Mouse (Mus musculus) CD4-positive helper T cell, adult 2 months (primary cell): ENCODE data around the gene 9530053A07Rik.
"Not testable (repeated sequence)": the region's sequence is repeated elsewhere in the genome, so short reads cannot be mapped to it uniquely, and the experiment has no call there.

Experiments used
- DNase-seq: peaks from one replicate; pipeline ENCODE4 v3.0.0-alpha.2; 2012; ENCODE audit warnings: low read depth, missing footprints, low spot score

9530053A07Rik gene

DNA sequence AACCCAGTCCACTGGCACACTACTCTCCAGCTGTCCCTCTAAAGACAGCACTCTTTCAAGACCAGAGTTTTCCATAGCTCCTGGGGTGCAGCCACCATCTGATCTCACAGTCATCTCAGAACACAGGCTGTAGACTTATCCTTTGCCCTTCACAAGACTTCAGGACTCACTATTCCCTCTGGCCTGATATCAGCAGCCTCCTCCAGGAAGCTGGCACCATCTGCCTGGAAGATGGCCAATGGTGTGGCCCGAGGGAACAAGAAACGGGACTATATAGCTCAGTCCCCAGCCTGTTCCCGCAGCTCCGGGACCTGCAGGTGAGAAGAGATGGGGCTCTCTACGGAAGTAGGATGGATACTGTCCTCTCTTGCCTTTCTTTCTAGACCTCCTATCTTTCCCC, at the start of gene 9530053A07Rik:
TSS of gene 9530053A07Rik (plus strand) at position 301 of the 400 bp plus-strand sequence.
- DNase-seq: no peak

DNA sequence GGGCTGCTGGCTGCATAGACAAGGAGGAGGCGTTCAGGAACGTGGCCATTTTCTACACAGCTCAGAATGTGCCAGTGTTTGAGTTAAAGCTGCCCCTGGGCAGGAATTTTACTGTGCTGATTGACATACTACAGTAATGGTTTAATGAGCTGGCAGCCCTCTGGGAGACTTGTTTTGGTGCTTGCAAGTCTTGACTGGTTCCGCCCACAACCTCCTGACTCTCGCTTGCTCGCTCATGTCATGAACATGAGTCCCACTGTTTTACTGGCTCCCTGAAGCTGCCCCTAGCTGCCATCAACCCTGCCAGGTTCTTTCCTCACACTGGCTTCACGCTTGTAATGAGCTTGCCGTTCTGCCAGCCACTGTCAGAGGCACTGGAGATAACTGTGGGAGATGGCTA, 45.1 kb upstream of the 9530053A07Rik start:
- no peak for DNase-seq

DNA sequence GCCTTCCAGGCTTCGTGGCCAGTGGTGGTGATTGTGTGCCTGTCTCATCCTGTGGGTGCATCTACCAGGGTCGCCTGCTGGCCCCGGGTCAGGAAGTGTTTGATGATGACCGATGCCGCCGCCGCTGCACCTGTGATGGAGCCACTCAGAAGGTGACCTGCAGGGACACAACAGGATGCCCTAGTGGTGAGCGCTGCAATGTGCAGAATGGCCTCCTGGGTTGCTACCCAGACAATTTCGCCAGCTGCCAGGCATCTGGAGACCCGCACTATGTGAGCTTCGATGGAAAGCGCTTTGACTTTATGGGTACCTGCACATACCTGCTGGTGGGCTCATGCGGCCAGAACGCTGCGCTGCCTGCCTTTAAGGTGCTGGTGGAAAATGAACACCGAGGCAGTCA, 43.0 kb upstream of the 9530053A07Rik start:
- DNase-seq: no peak

DNA sequence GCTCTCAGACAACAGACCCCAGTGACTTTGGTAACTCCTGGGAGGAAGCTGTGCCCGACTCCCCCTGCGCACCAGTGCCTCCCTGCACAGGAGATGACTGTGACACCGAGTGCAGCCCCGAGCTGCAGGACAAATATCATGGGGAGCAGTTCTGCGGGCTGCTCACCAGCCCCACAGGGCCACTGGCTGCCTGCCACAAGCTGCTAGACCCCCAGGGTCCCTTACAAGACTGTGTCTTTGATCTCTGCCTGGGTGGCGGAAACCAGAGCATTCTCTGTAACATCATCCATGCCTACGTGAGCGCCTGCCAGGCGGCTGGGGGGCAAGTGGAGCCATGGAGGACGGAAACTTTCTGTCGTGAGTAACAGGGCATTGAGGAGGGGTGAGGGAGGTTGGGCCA, 35.7 kb upstream of the 9530053A07Rik start:
- no peak for DNase-seq

DNA sequence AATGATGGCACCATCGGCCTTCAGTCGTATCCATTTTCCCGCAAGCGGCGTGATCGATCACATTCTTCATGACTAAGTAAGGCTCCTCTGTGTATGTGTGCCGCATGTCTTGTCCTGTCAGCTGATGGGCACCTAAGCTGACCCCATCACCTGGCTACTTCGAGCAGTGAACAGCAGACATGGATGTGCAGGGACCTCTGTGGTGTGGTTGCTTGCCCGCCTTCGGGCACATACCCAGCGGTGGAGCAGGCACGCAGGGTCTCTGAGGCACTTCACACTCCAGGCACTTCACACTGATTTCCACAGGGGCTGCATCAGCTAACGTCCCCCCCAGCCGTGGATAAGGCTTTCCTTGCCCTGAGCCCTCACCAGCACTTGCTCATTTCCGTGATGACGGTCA, 30.2 kb upstream of the 9530053A07Rik start:
- DNase-seq: no peak

DNA sequence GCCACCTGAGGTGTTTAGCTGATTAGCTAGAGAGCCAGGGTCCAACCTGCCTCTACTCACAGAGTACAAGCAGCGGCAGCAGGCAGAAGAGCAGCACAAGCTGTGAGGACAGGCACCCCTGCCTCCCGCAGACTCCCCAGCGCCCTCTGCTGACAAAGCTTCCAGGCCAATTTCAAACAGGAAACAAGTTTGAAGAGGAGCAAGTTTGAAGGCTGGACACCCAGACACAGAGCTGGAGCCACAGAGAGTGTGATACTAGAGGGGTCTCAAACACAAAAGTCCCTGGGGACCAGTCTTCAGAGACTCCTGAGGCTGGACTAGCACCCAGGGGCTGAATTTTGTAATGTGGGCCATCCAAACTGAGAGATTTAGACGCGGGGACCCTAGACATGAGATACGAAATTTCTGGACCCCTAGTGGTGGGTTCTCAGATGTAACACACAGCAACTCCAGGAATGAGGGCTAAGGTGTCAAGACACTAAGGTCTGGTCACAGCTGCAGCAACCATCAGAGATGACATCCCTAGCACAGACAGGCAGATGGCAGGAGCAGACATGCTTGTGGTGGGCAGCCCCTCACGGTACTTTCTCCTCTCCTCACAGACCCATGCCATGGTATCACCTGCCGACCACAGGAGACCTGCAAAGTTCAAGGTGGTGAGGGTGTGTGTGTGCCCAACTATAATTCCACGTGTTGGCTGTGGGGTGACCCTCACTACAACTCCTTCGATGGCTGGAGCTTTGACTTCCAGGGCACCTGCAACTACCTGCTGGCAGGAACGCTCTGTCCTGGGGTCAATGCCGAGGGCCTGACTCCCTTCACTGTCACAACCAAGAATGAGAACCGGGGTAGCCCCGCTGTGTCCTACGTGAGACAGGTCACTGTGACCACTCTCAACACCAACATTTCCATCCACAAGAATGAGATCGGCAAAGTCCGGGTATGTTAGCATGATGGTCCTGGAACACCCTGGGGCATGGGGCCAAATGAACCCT, 28.4 kb upstream of the 9530053A07Rik start:
- DNase-seq: peak; percentile 16

DNA sequence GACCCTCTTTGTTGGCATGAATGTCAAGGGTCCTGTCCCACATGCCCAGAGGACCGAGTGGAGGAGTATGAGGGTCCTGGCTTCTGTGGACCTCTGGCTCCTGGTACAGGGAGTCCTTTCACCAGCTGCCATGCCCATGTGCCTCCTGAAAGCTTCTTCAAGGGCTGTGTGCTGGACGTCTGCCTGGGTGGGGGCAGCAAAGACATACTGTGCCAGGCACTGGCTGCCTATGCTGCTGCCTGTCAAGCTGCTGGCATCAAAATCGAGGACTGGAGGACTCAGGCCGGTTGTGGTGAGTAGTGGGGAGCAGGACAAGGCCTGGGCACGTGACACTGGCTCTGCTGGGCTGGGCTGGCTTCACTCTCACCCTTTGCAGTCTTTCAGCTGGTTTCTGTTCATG, 26.3 kb upstream of the 9530053A07Rik start:
- DNase-seq: not testable (repeated sequence)

DNA sequence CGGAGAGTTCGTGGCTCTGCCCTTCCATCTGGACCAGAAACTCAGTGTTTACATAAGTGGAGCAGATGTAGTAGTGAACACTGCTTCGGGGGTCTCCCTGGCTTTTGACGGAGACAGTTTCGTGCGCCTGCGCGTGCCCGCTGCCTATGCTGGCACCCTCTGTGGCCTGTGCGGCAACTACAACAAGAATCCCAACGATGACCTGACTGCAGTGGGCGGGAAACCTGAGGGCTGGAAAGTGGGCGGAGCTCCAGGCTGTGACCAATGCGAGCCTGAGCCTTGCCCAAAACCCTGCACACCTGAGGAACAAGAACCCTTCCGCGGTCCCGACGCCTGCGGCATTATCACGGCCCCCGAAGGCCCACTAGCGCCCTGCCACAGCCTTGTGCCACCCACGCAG, 24.6 kb upstream of the 9530053A07Rik start:
- DNase-seq: no peak

DNA sequence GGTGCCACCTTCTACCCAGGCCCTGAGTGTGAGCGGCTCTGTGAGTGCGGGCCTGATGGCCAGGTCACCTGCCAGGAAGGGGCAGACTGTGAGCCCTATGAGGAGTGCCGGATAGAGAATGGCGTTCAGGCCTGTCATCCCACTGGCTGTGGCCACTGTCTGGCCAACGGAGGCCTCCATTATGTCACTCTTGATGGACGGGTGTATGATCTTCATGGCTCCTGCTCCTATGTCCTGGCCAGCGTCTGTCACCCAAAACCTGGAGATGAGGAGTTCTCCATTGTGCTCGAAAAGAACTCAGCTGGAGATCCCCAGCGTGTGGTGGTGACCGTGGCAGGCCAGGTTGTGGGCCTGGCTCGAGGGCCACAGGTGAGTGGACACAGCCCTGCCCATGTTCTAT, 23.0 kb upstream of the 9530053A07Rik start:
- no peak for DNase-seq

DNA sequence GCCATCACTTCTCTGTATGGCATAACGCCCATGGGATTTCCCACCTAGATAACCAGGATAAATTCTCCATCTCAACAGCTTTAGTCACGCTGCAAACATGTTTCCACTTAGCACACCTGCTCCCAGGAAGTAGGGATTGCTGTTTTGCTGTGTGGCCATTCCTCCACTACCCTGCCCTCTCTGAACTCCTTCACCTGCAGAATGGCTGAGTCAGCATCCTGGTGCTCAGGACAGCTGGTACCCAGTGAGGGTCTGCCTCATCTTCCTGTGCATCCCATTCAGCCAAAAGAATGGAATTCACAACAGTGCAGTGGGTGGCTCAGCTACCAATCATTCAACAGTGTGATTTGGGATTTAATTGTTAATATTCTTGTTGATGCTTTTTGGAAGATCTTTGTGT, 14.6 kb upstream of the 9530053A07Rik start:
- DNase-seq: no peak

DNA sequence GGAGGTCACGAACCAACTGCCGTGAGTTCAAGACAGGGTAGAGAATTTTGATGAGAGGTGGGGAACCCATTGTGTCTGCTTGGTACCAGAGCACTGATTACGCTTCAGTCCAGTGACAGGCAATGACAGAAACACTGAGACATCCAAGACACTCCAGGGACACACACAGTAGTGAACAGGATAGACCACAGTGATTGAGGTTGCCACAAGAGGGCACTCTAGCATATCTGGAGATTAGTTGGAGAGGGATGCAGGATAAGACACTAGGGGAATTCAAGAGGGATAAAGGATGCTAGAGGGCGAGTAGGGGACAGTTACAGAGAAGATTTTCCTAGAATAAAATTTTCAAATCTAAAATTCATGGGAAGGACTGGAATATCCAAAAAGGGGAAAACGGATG, 8.3 kb downstream of the 9530053A07Rik start:
- DNase-seq: peak; percentile 10

DNA sequence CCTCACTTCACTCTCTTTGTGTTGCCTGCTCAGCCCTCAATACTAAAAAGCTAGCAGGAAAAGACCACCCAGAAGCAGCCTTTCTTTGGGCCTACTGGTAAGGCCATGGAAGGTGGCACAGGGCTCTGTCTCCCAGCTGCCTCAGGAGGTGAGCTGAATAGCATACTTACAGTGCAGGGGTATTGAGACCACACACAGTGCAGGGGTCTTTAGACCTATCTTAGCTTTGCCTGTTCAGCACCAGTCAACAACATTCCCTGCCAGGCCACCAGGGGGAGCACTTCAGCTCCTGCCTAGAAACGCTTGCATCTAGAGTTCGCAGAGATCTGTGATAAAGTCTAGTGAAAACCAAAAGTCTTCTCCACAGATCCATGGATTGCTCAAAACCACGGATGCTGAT, 19.0 kb downstream of the 9530053A07Rik start:
- DNase-seq: peak; percentile 60

DNA sequence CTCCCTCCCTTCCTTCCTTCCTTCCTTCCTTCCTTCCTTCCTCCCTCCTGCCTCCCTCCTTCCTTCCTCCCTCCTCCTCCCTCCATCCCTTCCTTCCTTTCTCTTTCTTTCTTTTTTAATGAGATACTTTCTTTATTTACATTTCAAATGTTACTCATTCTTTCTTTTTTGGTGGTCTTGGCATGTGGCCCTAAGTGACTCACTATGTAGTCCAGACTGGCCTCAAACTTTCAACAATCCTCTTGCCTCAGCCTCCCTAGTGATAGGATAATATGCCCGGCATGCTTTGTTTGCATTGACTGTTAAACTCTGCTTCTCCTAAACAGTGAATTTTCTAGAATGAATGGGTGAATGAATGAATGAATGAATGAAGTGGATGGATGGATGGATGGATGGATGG, 20.6 kb downstream of the 9530053A07Rik start:
- DNase-seq: no peak

DNA sequence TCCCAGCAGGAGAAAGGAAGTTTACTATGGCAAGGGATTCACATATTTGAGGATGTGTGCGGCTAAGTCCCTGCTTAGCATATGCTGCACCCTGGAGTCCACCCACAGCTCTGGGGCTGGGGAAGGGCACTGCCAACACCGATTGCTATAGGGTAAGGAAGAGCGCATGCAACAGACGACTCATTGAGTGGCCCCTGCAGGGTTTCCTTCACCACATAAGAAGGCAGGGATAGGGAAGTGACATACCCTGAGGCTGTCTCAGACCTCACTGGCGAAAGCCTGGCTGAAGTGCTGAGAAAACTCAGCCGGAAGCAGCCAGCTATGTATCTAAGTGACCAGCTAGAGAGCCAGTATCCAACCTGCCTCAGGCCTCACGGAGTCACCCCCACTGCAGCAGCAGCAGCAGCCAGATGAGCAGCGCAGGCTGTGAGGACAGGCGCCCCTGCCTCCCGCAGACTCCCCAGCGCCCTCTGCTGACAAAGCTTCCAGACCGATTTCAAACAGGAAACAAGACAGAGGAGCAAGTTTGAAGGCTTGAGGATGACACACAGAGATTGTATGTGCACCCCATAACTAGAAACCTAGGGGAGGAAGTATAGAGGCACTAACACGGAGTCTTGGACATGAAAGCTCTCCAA, 22.4 kb downstream of the 9530053A07Rik start:
- peak; percentile 60 for DNase-seq

DNA sequence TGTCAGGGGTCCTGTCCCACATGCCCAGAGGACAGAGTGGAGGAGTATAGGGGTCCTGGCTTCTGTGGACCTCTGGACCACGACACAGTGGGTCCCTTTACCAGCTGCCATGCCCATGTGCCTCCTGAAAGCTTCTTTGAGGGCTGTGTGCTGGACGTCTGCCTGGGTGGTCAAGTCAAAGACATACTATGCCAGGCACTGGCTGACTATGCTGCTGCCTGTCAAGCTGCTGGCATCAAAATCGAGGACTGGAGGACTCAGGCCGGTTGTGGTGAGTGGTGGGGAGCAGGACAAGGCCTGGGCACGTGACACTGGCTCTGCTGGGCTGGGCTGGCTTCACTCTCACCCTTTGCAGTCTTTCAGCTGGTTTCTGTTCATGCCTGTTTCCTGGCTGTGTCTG, 24.3 kb downstream of the 9530053A07Rik start:
- not testable (repeated sequence) for DNase-seq

DNA sequence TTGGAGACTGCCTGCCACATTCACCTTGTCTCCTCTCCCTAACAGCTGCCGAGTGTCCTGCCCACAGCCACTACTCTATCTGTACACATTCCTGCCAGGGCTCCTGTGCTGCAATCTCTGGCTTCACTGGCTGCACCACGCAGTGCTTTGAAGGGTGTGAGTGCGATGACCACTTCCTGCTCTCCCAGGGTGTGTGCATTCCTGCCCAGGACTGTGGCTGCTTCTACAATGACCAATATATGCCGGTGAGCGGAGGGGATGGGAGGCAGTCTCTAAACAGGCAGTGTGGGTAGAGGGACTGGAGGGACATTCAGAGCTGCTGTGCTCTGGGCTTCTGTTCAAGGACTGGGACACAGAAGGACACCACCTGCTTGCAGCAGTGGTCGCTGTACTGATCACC, 30.0 kb downstream of the 9530053A07Rik start:
- no peak for DNase-seq

DNA sequence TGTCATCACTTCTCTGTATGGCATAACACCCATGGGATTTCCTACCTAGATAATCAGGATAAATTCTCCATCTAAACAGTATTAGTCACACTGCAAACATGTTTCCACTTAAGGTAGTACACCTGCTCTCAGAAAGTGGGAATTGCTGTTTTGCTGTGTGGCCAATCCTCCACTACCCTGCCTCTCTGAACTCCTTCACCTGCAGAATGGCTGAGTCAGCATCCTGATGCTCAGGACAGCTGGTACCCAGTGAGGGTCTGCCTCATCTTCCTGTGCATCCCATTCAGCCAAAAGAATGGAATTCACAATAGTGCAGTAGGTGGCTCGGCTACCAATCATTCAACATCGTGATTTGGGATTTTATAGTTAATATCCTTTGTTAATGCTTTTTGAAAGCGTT, 30.6 kb downstream of the 9530053A07Rik start:
- DNase-seq: no peak

DNA sequence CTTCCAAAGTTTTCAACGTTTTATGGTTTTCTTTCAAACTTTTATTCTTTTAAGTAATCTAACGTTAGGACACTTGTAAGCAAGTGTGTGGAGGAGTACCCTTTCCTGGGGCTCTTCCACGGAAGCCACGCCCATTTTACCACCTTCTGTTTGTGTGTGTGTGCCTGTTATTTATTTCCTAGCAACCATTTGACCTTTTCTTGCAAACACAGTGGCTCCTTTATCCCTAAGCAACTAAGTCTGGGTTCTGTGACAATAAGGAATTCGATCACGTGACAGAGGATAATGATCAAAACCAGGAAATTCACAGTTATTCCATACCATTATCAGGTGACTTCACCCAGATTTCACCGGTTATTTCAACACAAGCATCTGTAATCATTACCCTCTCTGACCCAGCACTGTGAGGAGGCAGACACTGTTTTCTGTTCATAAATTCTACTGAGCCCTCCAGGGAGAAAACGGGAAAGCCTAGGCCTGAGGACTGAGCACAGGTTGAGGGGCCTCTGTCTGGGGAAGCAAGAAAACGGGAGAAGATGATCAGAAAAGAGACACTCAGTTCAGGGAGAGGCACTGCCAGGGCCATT, 32.0 kb downstream of the 9530053A07Rik start:
- no peak for DNase-seq

DNA sequence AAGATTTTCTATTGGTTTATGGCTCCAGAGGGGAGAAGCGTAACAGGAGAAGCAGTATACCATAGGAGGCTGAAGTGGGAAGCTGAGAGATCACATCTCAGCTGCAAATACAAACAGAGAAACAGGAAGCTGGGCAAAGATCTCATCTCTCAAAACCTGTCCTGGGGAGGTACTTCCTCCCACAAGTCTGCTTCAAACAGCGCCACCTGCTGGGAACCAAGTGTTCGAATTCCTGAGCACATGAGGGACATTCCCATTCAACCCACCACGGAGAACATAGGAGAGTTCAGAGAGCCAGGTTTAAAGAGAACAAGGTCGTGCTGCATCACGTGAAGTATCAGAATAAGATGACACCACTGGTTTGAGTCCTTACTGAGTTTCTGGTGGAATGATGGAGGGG, 36.1 kb downstream of the 9530053A07Rik start:
- DNase-seq: no peak

DNA sequence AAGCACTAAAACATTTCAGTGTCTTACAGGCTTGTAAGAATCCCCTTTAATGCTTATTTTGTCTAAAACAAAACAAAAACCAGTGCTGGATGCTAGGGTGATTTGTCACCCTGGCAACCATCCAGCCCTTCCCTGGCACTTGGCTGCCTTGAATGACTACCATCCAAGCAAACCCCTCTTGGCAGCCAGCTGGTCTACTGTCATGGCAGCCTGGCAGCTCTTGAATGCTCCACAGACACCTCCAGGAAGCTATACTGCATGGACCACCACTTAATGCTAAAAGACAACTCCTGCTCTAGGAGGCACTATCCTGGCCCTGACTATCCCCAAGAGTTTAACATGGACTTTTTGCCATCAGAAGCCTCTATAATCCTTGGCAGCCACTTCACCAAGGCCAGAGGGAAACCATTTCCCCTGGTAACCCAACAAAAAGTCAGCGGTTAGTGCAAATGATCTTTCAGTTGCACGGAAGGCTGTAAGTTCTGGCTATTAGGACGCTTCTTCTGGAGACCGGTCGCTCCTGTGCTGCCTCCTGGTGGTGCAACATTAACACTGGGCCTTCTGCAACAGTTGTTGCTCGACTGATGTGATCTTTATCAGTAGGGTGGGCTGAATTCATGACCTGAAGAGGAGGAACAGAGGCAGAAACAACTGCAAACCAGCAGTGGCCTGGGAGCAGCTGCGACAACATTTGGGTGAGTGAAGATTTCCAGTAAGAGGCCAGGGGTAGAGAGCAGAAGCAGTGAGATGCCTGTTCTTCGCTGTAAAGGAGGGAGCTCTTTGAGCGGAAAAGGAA, 39.3 kb downstream of the 9530053A07Rik start:
- peak; percentile 83 for DNase-seq
